Mouse (Mus musculus) embryonic fibroblast, embryonic 13.5 days (primary cell): ENCODE measurements at regions not wholly inside any gene's neighbourhood (a gene's known extent, or its start where the extent isn't known, plus 50 kb on each side); places are given as distances from the start of the nearest gene placed in this dataset.

ENCODE experiments used
- CTCF ChIP-seq: IDR thresholded peaks from 2 replicates; pipeline ENCODE4 v1.5.1; 2011; ENCODE audit warnings: mild to moderate bottlenecking, control low read depth, low read length, moderate library complexity, borderline replicate concordance; ENCODE audit not compliant: insufficient read depth
- POLR2A ChIP-seq: IDR thresholded peaks from 2 replicates; pipeline ENCODE4 v1.6.1; 2011; ENCODE audit warnings: low read depth, mild to moderate bottlenecking, control low read depth, low read length, moderate library complexity

GRCm38 (mm10) chr8:125345571-125345970, 224.0 kb downstream of the Sipa1l2 start:
- TF ChIP-seq CTCF: no peak
- TF ChIP-seq POLR2A: no peak
